Mouse (Mus musculus): ENCODE results near the gene Mapkapk3.
A peak's percentile ranks its signal among the peaks of the same experiment; 100 is the strongest.

DNA sequence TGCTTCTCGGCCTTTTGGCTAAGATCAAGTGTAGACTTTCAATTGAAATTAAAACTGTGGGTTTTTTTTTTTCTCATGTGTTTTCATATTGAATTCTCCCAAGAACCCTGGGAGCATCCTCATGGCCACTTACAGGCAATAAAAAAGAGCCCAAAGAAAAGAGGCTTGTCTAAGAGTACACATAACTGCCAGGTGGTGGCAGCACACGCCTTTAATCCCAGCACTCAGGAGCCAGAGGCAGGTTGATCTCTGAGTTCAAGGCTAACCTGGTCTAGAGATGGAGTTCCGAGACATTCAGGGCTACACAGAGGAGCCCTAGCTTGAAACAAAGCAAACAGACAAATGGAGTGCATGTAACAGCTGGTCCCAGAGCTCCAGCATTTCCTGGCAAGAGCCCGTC, 43.5 kb downstream of the Mapkapk3 start:
- no peak for TF ChIP-seq POLR2A (IDR thresholded peaks at IDR 0.05; ENCODE audit: extremely low read depth, insufficient read depth, low read length)
- TF ChIP-seq CTCF (IDR thresholded peaks at IDR 0.05; ENCODE audit: extremely low read depth, insufficient read depth, low read length): peak; percentile 48; the same call in 1 of the 2 replicates

Measured in cortical plate, adult 2 months (tissue).